Mouse (Mus musculus) cerebellum, adult 2 months (tissue): ENCODE measurements around the gene Grik3. TPM values are rescaled to one million over a fixed set of nuclear protein-coding genes. Genes with fewer than 3 reads are reported as not detected.

Experiments
- DNase-seq, 2 experiments: peaks; one replicate each; pipeline ENCODE4 v3.0.0; 2021
- H3K27ac ChIP-seq: fragments of 200-500 bp; 2 replicates; pipeline ENCODE4 v1.5.1; 2012; ENCODE audit warnings: low read length, control low read depth, inconsistent platforms; ENCODE audit not compliant: insufficient read depth
- H3K27me3 ChIP-seq: fragments of 200-500 bp; 2 replicates; pipeline ENCODE4 v1.6.1; 2012; ENCODE audit warnings: inconsistent platforms, mild to moderate bottlenecking, low read length, moderate library complexity; ENCODE audit not compliant: control insufficient read depth, insufficient read depth
- H3K4me1 ChIP-seq: fragments of 200-500 bp; 2 replicates; pipeline ENCODE4 v1.6.1; 2011; ENCODE audit warnings: low read length; ENCODE audit not compliant: control insufficient read depth, insufficient read depth
- H3K4me3 ChIP-seq: fragments of 200-500 bp; replicated peaks from 2 replicates; pipeline ENCODE3; 2011; ENCODE audit warnings: mild to moderate bottlenecking, low read depth, low read length, control low read depth; ENCODE audit not compliant: insufficient read depth
- CTCF ChIP-seq: fragments of 200-500 bp; IDR thresholded peaks from 2 replicates; pipeline ENCODE4 v1.5.1; 2011; ENCODE audit warnings: low read depth, mild to moderate bottlenecking, control low read depth, low read length, moderate library complexity, borderline replicate concordance; ENCODE audit not compliant: insufficient read depth
- POLR2A ChIP-seq: fragments of 200-500 bp; IDR thresholded peaks from 2 replicates; pipeline ENCODE4 v1.6.1; 2011; ENCODE audit warnings: low read length, control low read depth, borderline replicate concordance; ENCODE audit not compliant: insufficient read depth
- WGBS: fragments of 180-500 bp; shearing (Covaris S2); methylation state at CpG from one replicate; pipeline ENCODE4 v1.1.7; 2018; 5-methylcytosine and 5-hydroxymethylcytosine counted together
- polyA plus RNA-seq: library from polyadenylated mRNA; depleted of rRNA; stranded (reverse); fragments of >200 nt; gene quantifications from 2 replicates; pipeline ENCODE4 v1.2.3, GENCODE M21; 2012

Gene Grik3
- polyA plus RNA-seq, 1 experiment, result 18.2 TPM

DNA sequence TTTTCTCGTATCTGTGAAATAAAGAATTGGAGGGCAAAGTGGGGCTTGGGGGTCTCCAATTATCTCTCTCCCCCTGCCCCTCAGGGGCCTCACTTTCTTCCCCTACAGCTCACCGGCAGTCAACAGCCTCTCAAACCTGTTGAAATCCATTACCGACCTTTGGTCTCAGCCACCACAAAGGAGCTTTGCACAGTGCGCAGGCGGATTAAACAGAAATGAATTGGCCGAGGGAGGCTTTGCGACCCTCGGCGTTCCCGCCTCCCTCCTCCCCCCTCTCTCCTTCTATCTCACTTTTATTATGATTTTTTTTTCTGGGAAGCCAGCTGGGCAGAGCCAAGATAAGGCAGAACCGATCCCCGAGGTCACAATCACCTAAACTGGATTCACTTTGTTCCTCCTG lies 97.1 kb downstream of the Grik3 start:
- TF ChIP-seq CTCF, result no peak
- no peak for TF ChIP-seq POLR2A
- no peak overlapping the region for H3K27ac ChIP-seq
- no peaks in the 10 kb centered on the region for H3K4me1 ChIP-seq
- no peaks in the 10 kb centered on the region; the same call in 1 of the 2 replicates for H3K27me3 ChIP-seq
- 54% methylated on average over 12 of the region's 12 CpGs for WGBS
- no peak overlapping the region for H3K4me3 ChIP-seq
- no peak for DNase-seq

DNA sequence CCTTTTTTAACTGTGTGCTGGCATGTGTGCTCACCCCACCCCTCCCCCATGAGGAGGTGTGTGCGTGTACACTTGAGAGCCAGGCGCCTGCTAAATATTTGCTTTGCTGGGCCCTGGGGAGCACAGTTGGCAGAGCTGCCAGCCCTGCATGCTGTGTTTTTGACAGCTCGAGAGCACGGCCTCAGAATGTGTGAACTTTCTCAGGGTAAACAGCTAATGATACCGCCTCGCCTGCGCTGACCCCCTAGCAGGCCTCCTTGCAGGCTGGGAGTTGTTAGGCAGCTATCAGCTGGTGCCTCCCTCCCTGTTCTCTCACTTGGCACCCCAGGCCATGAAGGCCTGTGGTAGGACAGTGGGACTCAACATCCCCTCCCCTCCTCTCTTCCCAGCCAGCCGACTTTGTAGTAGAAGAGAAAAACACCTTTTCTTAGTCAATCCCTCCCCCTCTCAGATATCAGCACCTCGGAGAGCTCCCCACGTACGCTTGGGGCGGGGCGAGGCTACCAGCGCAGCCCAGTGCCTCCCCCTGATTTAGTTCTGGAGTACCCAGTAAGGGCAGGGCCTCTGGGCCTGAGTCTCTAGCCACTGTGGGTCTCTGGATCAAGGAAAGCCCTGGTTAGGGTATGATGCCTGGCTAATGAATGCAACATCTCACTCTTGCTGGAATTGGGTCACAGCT lies 99.9 kb downstream of the Grik3 start:
- Histone ChIP-seq H3K27ac (no peak overlapping the region), H3K4me1 (no peaks in the 10 kb centered on the region), H3K27me3 (no peaks in the 10 kb centered on the region; the same call in 1 of the 2 replicates), H3K4me3 (no peak overlapping the region)
- no peak for DNase-seq
- no peak for TF ChIP-seq CTCF
- TF ChIP-seq POLR2A, result no peak
- 31% methylated on average over 14 of the region's 14 CpGs for WGBS

DNA sequence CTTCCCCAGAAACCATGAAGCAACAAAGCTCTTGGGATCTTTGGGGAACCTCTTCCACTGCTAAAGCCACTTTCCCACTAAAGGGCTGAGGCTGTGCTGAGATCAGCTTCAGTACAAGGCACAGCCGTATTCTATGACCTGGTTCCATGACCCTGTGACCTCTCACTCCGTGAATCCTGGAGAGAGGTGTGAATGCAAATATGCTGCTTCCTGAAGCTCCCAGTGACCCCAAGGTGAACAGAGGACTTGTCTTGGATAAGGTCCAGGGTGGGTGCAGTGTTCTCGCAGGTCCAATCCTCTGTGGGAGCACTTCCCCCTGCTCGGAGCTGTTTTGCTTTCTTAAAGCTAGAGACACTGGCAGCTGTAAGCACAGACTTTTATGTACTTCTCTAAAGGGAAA lies 102.2 kb downstream of the Grik3 start:
- 63% methylated on average over 4 of the region's 4 CpGs for WGBS
- TF ChIP-seq POLR2A (no peak), CTCF (no peak)
- no peak overlapping the region for H3K27ac ChIP-seq
- H3K4me1 ChIP-seq, result no peaks in the 10 kb centered on the region
- no peak overlapping the region for H3K4me3 ChIP-seq
- no peak for DNase-seq
- no peaks in the 10 kb centered on the region; the same call in 1 of the 2 replicates for H3K27me3 ChIP-seq

DNA sequence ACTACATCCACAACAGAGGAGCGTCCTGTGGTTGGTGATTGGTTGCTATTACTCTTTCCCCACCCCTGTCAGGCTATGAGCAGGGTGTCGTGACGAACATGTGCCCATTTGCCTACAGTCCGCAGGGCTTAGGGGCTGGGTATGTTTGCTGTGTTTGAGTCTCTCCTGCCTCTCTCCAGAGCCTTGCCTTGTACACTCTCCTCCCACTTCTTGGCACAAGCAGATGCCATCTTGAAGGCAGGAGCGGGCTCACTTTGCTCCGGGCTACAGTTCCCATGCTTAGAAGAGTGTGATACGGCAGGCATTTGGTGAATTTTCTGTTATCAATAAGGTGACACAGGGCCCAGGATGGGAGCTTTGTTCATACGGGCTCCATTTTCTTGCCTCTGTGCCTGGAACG lies 104.5 kb downstream of the Grik3 start:
- Histone ChIP-seq H3K4me3 (no peak overlapping the region), H3K27me3 (no peaks in the 10 kb centered on the region; the same call in 1 of the 2 replicates), H3K4me1 (no peaks in the 10 kb centered on the region), H3K27ac (no peak overlapping the region)
- TF ChIP-seq POLR2A (no peak), CTCF (no peak)
- no peak for DNase-seq
- WGBS, result 61% methylated on average over 9 of the region's 9 CpGs

DNA sequence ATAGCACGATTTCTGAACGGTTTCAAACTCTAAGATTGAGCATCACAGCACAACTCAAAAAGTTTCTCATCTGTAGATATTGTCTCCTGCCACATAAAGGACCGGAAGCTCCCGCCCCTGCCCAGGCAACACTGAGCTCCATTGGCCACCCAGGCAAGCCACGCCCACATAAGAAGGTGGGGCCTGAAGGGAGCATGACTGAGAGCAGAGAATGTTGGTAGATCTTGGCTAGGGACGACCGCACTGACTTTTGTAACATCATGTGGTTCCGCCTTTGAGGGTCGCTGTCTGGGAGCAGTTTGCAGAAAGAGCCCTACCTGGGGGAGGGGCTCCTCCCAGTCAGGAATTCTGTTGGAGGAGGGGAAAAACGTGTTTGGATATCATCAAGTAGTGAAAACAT lies 108.2 kb downstream of the Grik3 start:
- DNase-seq, result no peak
- Histone ChIP-seq H3K27me3 (no peaks in the 10 kb centered on the region), H3K27ac (no peak overlapping the region), H3K4me3 (no peak overlapping the region), H3K4me1 (no peaks in the 10 kb centered on the region)
- 60% methylated on average over 10 of the region's 10 CpGs for WGBS
- TF ChIP-seq POLR2A, result no peak
- TF ChIP-seq CTCF, result no peak

DNA sequence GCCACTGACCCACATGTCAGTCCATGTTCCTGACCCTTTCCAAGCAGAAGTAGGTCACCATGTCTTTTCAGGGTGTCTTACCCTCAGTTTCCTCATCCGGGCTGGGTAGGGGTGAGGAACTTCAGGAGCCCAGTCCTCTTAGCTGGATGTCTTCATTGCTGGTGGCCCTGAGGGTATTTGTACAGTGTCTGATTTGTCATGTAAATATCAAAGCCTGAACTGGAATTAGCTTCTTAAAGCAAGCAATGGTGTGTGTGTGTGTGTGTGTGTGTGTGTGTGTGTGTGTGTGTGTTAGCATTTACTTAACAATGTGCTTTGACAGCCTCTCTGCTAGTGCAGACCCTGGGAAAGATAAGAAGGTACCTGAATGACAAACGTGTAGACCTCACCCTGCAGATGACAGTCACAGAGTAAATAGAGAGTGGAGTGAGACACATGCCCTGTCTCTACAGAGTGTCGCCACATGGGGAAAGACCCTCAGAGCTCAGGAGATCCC lies 109.1 kb downstream of the Grik3 start:
- Histone ChIP-seq H3K27ac (no peak overlapping the region), H3K27me3 (no peaks in the 10 kb centered on the region), H3K4me1 (no peaks in the 10 kb centered on the region), H3K4me3 (no peak overlapping the region)
- DNase-seq, result no peak
- no peak for TF ChIP-seq CTCF
- no peak for TF ChIP-seq POLR2A
- WGBS, result 73% methylated on average over 3 of the region's 3 CpGs

DNA sequence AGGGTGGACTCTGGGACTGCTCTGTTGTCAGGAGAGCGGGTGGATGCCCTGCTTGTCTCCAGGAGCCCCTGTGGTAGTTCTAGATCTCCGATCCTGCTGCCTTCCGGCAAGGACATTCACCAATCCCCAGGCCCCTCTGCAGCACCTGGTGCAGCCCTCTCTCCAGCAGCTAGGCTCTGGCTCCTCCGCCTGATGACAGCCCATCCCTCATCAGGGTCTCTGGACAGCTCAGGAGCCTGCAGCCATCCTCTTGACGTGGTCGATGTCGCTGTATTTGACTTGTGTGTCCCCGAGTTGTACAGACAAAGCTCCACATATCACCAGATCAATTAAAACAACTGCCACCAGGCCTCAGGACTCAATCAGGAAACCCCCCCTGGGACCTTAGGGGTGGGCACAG lies 110.1 kb downstream of the Grik3 start:
- Histone ChIP-seq H3K27ac (no peak overlapping the region), H3K4me3 (no peak overlapping the region), H3K4me1 (no peaks in the 10 kb centered on the region), H3K27me3 (no peaks in the 10 kb centered on the region)
- no peak for TF ChIP-seq POLR2A
- no peak for TF ChIP-seq CTCF
- DNase-seq, result no peak
- WGBS, result 79% methylated on average over 8 of the region's 8 CpGs

DNA sequence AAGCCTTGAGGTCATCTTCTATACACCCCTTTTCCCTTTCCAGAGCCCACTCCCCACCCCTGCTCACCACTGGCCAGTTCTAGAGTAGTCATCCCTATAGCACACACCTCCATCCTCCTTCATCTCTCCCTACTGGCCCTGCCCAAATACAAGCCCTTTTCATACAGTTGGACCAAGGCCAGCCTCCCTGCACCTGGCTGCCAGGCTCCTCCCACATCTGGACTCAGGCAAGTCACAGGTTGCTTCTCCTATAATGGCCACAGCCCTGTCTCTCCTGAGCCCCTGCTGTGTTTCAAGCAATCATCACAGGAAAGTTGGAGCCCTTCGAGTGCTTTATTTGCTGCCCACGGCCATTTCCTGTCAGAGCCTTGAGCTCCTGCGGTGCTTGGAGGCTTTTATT lies 110.8 kb downstream of the Grik3 start:
- H3K27me3 ChIP-seq, result no peaks in the 10 kb centered on the region
- no peak for TF ChIP-seq CTCF
- no peak for TF ChIP-seq POLR2A
- no peak for DNase-seq
- no peak overlapping the region for H3K4me3 ChIP-seq
- H3K4me1 ChIP-seq, result no peaks in the 10 kb centered on the region
- H3K27ac ChIP-seq, result no peak overlapping the region
- 78% methylated on average over 3 of the region's 3 CpGs for WGBS

DNA sequence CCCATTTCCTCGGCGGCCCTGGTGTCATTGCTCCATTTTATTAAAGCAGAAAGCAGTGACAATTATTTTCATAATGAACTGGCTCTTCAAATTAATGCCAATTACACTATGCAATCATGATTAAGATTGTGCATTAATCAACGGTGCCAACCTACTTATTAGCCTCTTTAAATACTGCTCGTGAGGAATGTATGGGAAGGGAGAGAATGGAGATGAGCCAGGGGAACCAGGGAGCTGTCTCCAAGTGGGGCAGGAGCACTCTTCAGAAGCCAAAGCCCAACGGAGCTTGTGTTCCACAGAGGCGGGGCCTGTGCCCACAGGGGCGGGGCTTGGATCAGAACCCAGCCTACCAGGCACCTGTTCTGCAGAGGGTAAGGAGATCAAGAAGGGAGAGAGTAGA lies 114.0 kb downstream of the Grik3 start:
- H3K27me3 ChIP-seq, result no peaks in the 10 kb centered on the region
- H3K27ac ChIP-seq, result no peak overlapping the region
- TF ChIP-seq CTCF (no peak), POLR2A (no peak)
- WGBS, result 33% methylated on average over 7 of the region's 7 CpGs
- DNase-seq, result no peak
- no peaks in the 10 kb centered on the region for H3K4me1 ChIP-seq
- no peak overlapping the region for H3K4me3 ChIP-seq
